Mouse (Mus musculus): ENCODE data around the gene Pah. TPM values are rescaled to one million over a fixed set of nuclear protein-coding genes. Genes with fewer than 3 reads are reported as not detected.

The Pah gene
- total RNA-seq, 2 experiments from 2014 or later, result not detected

DNA sequence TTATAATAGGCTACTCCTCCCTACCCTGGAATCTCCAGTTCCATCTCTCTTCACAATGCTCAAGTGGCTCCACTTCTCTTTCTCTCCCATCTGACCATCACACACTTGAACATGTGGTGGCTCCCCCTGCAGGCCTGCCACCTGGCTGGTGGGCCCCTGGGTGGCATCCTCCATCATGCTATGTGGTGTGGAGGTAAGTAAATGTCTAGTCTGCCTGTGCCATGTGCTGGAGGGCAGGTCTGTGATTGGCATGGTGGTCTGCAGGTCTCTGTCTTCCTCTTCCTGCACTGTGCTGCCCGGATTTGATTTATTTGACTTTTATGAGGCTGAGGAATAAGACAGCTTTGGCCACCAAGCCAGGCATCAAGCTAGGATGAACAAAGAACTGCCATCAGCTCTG, 103.6 kb downstream of the Pah start:
- intact Hi-C loops (cut with DNase I; ENCODE audit: low total_unique reads), result no loop called here
- no peak for DNase-seq

Other genes with a start within 250 kb of the Pah start
- not detected for gene Ascl1, start 28.1 kb upstream of the Pah start, total RNA-seq (2021)